Mouse (Mus musculus): ENCODE results near the gene Dbf4. TPM values are rescaled to one million over a fixed set of nuclear protein-coding genes. Genes with fewer than 3 reads are reported as not detected.

Dbf4 gene
- 1 to 10 TPM; 8.7 to 9.5 TPM for total RNA-seq (2021)

DNA sequence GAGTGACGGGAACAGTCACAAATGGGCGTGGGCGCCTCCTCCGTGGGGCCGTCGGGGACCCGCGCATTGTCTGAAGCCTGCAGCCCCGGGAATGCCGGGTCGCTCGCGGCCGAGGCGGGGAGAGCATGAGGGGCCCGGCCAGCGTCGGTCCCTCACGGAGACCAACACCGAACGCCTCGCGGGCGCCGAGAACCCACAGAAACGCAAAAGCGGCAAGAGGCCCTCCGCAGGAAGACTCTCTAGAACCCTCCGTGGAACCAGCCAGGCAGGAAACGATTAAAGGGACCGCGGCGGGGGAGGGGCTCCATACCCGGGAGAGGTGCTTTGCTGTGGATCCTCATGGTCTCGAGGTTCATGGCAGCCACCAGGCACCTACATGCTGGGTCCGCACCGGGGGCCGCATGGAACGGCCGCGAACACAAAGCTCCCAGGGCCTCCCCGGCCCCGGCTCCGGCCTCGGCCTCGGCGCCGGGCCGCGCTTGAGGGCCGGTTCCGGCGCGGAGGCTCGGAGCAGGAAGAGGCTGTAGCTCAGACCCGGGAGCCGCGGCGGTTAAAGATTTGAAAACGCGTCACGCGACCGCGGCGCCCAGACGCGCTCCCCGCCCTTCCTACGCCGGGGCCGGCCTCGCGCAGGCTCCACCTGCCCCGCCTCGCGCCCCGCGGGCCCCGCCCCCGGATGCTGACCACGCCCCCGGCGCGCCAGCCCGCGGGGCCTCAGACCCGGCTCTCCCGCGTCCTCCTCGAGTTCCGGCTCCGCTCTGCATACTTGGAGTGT, at the start of gene Dbf4, which contains the start of gene Slc25a40:
Gene Dbf4, minus strand, starts transcription at position 560 of the 775 bp plus-strand sequence.
Gene Slc25a40, plus strand, starts transcription at position 694 of the 775 bp plus-strand sequence.
- intact Hi-C loops (cut with DNase I): loop anchor here (10.0 kb wide), 2 partner anchors 258 to 572 kb away; partner anchors contain the start of gene Crot
- DNase-seq: peak; percentile 94

DNA sequence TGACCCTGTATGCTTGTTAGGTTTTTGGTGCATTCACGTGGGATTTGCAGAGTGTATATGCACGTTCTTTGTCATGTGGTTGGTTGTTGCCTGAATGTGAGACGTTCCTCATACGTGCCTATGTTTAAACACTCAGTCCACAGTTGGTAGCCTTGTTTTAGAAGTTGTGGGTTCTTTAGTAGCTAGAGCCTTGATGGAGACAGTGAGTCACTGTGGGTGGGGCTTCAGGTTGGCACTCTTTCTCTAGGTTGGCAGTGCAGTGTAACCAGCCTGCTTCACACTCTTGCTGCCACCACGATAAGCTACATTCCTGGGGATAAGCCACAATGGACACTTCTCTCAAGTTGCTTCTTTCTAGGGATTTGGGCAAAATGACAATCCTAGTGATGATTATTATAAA, 34.0 kb upstream of the Dbf4 start:
- intact Hi-C loops (cut with DNase I): no loop called here

DNA sequence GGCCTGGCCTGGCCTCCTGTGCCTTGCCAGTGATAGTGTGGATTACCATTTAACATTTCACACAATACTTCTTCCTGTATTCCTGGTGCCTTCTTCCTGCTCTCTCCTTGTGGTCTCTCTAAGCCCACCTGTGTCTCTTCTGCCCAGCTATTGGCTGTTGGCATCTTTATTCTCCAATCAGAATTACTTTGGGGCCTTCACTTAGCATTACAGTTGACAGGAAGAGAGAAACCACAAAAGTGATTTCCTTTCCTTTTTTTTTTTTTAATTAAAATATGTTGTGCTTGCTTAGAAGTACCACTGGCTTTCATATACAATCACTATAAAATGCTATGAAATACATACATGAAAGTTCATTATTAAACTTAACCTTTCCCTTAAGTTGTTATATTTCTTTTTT, 33.0 kb upstream of the Dbf4 start:
- no peak for DNase-seq
- intact Hi-C loops (cut with DNase I): no loop called here

More for the DNA sequence above, 34.0 kb upstream of the Dbf4 start:
- peak; percentile 10 to 15 for DNase-seq

DNA sequence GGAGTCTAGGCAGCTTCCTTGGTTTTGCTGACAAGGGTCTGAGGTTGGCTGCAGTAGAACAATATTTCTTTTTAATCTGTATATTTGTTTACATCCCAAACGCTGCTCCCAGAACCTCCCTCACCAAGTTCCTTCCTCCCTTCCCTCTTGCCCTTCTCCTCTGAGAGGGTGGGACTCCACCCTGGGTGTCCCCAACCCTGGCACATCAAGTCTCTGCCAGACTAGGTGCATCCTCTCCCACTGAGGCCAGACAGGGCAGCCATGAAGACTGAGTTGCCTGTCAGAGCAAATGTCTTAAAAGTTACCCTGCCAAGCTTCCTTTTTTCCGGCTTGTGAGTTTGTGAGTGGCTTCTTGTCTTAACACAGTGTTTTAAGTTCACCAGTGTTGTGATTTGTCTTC, 16.6 kb upstream of the Dbf4 start:
- intact Hi-C loops (cut with DNase I): no loop called here
- no peak for DNase-seq

DNA sequence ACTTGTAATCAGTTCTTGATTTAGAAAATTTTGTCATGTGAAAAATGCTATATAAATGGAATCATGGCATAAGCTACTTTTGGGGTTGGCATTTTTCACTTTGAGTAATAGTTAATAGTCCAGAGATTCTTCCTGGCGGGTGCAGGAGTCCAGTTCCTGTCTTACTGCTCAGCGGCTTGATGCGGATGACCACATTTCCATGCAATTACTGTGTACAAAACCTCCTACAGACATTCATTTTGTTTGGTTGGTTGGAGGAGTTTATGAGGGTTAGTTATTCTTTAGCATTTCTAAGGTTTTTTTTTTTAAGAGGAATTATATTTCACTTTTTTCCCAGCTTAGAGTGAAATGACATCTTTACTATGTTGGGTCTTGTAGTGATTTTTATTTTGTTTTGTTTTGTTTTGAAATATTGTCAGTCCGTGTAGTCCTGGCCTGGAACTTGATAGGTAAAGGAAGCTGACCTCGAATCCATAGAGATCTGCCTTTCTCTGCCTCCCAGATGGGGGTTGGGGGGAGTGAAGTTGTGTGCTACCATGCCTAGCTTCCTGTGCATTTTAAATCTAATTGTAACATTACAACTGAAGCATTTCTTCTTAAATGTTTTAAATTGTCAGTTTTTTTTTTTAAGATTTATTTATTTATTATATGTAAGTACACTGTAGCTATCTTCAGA, 15.1 kb upstream of the Dbf4 start:
- intact Hi-C loops (cut with DNase I): no loop called here
- DNase-seq: no peak

DNA sequence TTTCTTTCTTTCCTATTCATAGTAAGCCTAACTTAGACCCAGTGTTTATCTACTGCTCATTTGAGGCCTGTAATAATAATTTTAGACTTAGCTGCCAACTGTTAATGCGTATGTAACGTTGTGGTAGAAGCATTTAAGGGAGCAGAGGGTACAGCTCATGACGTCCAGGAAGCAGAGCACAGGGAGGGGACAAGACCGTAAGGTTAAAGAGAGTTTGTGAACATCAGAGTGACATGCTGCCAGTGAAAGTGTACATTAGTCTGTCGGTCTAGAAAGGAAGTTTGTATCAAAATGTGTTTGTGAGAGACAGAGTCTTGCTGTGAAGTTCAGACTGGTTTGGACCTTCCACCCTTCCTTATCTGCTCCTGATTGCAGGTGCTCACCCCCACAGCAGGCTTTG, 3.4 kb upstream of the Dbf4 start:
- no peak for DNase-seq
- intact Hi-C loops (cut with DNase I): loop anchor here (10.0 kb wide), 2 partner anchors 261 to 569 kb away; partner anchors contain the start of gene Crot

DNA sequence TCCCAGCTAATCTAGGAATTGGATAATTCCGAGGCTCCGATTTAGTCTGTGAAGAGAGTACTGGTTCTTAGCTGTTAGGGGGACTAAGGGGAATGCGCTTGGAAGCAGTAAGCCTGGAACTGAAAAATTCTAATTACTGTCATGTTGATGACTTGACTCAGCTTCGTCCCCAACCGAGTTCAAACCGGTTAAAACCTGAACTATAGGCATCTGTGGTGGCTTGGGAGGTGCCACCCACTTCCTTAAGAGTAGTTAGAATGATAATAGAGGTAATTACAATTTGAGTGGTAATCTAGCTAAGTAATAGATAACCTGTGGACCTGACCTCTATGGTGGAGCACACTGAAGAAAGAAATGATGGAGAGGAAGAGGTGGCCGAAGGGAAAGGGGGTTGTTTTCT, 1.6 kb upstream of the Dbf4 start:
- intact Hi-C loops (cut with DNase I): loop anchor here (10.0 kb wide), 2 partner anchors 259 to 571 kb away; partner anchors contain the start of gene Crot

DNA sequence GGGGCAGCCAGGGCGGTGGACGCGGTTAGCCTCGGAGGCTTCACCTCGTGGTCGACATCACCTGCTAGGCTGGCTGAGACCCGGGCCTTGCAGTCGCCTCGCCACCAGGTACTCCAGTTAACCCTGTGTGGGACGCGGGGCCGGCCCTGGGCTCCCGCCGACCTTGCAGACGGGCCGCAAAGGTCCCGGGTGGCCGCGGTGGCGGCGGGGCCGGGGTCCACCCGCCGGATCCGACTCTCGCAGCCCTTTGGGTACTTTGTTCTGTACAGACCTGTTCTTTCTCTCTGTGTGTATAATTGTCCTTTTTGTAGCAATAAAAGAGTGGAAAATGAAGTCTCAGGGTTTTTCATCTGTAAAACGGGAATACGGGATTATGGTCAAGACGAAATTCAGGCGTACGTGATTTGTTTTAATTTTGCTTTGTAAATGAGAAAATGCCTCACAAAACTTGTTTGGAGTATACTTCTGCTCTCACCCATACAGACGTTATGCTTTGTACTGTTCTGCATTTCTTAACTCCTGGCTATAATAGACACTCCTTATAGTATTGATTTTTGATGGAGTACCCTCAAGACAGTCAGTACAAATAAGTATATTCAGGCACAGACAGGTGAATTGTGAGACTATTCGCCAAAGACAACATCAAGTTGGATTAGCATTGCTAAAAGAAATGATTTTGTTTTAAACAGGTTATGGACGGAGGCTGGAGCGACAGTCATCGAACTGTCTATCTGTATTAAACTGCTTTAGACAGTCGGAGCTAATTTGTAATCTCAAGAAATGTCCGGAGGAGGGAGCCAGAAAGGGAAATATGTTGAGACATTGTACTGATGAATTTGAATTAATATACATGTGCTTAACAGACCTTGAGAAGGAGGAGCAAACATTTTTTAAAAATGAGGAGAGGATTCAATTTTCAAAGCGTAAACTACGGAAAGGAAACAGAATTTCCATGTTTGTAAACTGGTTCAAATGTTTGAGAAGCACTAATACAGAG, 714 bp upstream of the Dbf4 start:
- peak; percentile 15 to 16 for DNase-seq

More for the DNA sequence above, 1.6 kb upstream of the Dbf4 start:
- DNase-seq: no peak

DNA sequence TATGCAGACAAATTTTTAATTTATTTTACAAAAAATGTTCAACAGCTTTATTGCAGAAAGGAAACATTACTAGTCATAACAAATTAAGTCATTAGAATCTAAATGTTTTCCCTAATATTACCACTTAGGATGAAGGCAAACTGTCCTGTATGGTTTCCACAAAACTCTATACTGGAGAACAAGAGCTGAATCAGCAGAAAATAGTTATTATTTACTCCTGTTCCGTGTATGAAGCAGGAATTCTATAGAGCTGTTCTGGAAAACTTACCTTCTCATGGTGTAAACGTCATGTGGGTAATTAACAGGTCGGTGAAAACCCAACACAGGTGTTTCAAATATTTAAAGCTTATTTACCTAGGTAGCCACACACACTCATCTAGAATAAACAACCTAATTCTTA, 1.1 kb downstream of the Dbf4 start:
- intact Hi-C loops (cut with DNase I): loop anchor here (10.0 kb wide), 2 partner anchors 257 to 573 kb away; partner anchors contain the start of gene Crot
- DNase-seq: no peak

More for the DNA sequence above, 714 bp upstream of the Dbf4 start:
- intact Hi-C loops (cut with DNase I): loop anchor here (10.0 kb wide), 2 partner anchors 258 to 572 kb away; partner anchors contain the start of gene Crot

DNA sequence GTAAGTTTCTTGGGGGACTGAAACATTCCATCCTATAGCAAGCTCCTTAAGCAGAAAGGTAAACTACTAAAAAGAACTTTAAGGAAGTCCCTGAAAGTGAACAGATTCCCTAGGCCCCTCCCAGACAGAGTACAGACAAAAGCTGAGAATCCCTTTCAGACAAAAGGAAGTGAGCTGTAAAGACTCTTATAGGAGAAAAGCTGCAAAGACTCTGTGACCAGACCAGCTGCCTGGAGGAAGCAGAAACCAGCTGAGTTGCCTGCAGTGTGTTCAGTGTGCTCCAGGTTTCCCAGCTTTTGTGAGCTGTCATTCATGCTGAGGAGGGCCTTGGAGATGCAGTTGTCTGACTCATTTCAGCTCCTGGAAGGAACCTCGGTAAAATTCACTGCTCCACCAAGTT, 5.1 kb downstream of the Dbf4 start:
- no peak for DNase-seq
- intact Hi-C loops (cut with DNase I): no loop called here

DNA sequence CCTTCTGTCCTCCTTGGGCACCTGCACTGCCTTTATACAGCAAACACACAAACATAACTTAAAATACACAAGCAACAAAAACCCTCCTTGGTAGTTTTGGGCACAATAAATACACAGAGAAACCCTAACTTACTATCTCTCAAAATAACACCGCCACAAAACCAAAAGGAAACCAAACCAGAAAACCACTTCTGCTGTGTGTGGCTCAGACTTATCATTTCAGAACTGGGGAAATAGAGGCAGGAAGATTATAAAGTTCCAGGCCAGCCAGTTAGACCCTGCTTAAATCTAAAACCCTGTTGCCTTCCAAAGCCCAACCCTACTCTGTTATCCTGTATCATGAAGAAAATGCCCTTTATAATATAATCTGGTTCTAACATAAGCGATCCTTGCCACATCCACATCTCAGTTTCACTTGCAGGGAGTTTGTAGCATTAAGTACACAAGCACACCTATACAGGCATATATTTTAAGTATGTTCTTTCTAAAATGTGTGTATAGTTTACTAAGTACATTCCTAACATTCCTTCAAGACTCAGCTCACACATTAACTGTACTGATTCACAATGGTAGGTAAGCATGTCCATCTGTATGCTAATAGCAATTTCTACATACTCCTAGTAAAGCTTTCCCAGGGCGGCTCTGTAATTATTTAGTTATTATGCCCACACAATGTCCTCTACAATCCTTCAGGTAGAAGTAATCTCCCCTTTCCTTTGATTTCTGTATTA, 5.7 kb downstream of the Dbf4 start:
- no peak for DNase-seq
- intact Hi-C loops (cut with DNase I): no loop called here

DNA sequence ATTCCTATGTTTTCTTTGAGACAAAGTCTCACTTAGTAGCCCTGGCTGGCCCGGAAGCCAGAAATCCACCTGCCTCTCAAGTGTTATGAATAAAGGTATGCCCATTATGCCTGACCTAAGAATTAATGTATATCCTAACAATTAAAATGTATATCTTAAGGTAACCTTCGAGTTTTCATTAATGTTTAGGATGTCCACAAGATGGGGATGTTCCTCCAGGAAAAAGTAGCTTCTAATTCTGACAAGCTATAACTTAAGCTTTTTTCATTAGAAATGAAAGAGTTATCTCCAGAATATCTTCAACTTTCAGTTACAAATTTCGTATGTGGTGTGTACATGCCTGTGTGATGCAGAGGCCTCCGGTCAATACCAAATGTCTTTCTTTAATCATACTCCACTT, 13.8 kb downstream of the Dbf4 start:
- intact Hi-C loops (cut with DNase I): no loop called here
- DNase-seq: no peak

DNA sequence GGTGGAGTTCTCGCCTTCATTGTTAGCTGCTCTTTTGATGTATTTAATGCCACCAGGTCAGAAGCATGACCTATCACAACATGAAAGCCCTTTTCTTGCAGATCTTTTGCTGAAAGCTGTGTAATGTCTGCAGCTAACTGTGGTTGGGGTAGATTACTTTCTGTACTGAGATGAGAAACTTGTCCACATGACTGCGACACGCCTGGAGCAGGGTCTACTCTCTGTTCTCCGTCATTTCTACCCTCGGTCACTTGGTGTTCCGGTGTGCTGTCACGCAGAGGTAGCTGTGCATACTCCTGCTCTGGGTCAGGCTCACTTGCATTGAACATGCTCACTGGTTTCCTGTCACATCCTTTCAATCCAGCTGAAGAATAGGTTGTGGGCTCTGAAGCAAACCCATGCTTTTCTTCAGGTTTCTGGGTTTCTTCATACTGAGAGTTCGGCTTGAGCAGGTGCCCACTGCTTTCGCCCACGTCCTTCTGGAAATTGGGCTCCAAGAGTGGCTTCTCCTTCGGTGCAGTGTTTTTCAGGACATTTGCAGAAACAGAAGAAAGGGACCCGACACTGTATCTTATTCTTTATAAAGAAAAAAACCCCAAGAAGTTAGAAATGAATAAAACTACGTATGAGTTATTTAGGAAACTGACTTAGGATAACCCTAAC, 24.8 kb downstream of the Dbf4 start:
- no peak for DNase-seq
- intact Hi-C loops (cut with DNase I): no loop called here

DNA sequence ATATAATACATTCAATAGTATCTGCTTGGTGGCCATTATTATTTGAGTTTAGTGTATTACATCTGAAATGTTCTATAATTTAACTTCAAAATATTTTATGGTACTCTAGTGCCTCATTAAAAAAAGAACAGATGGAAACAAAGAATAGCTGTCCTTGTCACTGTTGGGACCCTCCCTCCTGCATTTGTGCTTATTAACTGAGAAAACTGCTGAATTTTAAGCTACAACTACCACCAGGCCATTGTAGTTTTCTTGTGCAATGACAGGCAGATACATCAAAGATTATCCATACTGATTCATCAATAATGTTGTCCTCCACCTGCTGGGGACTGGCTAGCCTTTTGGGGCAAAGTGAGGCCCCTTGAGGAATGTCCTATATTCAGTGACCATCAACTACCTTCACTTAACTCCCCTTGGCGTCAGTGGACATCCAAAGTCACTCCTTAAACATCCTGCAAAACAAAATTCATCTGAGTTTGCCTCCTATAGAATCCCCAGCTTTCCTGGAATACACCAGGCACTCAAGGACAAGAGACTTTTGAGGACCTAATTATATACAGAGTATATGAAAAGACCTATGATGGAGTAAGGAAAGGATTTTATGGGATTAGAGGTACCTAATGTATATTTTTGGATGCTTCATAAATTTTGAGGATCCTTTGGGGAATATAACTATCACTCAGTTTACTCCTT, 28.5 kb downstream of the Dbf4 start:
- DNase-seq: no peak
- intact Hi-C loops (cut with DNase I): no loop called here

DNA sequence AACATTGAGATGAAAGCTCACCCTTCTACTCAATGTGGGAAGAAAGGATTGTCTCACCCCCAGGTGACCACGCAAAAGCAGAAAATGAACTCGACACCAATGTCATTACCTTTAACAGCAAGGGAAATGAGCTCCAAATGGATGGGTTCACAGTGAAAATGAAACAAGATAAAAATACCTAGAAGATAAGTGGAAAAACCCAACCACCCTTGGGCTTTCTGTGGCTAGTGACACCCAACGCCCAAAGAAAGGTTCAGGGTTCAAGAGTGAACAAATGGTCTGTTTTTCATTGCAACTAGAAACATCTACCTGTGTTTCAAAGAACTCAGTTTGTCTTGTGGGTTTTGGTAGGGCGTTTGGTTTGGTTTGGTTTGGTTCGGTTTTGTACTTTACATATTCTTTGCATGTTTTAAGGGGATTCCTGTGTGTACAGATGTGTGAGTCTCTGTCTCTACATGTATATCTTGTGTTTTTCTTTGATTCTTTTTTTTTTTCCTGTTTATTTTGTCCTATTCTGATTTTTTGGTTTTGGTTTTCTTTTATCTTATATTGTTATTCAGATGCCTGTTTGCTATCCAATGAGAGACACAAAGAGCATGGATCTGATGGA, 48.1 kb downstream of the Dbf4 start:
- intact Hi-C loops (cut with DNase I): no loop called here
- DNase-seq: no peak

DNA sequence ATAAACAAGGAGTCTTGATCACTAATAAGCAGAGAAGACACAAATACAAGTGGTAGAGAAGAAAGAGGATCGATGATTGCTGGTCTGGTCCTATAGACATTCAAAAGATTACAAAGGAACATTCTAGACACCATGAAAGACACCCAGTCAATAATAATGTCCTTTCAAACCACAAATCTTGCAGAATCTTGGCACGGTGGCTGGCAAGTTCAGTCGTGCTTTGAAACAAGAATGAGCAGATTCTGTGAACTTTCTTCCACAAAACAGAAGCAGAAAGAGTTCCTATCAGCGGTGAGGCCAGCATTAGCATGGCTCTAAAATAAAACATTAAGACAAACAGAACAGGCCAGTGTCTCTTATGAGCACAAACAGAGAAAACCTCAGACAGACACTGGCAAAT, 49.1 kb downstream of the Dbf4 start:
- no peak for DNase-seq
- intact Hi-C loops (cut with DNase I): no loop called here

DNA sequence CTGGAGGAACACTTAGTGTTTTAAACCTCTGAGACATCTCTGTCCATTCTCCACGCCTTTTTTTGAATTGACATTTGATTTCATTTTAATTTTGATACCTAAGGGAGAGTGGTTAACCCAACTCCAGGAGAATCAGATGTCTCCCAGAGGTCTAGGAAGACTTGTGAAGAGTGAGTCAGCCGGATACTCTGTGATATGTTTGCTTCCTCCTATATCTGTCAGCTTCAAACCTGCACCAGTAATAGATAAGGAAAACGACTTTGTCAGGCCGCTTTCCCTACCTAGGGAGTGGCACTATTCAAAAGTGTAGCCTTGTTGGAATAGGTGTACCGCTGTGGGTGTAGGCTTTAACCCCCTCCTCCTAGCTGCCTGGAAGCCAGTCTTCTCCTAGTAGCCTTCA, 53.7 kb downstream of the Dbf4 start:
- intact Hi-C loops (cut with DNase I): loop anchor here (5.0 kb wide), 1 partner anchor 206 kb away; no protein-coding TSS in a partner anchor

DNA sequence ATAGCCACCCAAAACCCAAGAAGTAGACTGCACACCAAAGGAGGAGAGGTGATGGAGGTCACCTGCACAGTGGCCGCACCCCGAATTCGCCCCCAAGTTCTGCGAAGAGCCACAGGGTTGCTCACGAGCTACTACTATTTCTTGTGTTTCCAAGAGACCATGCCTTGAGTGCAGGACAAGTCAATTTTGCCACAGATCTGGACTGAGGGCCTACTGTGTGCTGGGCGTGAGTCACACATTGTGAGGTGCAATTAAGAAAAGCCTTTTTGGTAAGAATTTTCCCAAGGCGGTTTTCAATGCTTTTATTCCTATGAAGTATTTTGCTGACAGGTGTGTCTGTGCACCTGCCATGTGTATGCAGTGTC, 54.2 kb downstream of the Dbf4 start:
- intact Hi-C loops (cut with DNase I): loop anchor here (5.0 kb wide), 1 partner anchor 206 kb away; no protein-coding TSS in a partner anchor
- DNase-seq: no peak

More for the DNA sequence above, 53.7 kb downstream of the Dbf4 start:
- DNase-seq: no peak

Data from heart, postnatal 10 days (tissue).